8 mouse cellular contexts compared by ENCODE assay signal in the genomic region with DNA sequence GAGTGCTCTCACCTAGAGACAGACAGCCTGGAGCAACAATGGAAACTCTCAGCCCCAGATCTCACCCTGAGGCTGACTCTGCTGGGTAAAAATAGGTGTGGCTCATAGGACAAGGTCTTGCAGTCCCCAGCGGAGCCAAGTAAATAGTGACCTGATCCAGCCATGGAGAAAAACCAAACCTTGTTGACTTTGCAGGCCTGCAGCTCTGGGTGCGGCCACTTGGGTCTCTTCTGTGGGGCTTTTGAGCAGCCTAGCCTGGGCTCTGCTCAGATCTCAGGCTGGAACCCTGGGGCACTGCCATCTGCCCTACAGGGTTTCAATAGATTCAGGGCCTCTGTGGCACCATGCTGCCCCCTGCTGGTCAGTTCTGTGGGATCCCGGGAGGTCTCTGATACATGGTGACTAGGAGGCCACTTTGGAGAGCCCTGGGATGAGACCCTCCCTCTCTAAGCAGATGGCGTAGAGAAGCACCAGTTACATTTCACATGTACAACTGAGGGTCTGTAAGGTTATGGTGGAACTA. TPM values are rescaled to one million over a fixed set of nuclear protein-coding genes. Genes with fewer than 3 reads are reported as not detected.
DNase-seq lines count a peak whose midpoint lies in the region; ATAC-seq and TF ChIP-seq lines count a peak whose summit lies in the region.

No protein-coding gene starts in this region.

- TF ChIP-seq RAD21 in CH12.LX (IDR thresholded peaks at IDR 0.05; ENCODE audit: low read depth, low read length): peak; percentile 77

- peaks cover 2% of the 10 kb centered on the region for H3K9me3 ChIP-seq in CH12.LX (replicated peaks; ENCODE audit: low read length)
- H3K9me3 ChIP-seq in forebrain, embryonic 15.5 days: no peaks in the 10 kb centered on the region
- H3K9me3 ChIP-seq in liver, postnatal 0 days (ENCODE audit: low read length): no peaks in the 10 kb centered on the region

- no peak for TF ChIP-seq EP300 in CH12.LX (IDR thresholded peaks at IDR 0.05; ENCODE audit: low read length)
- TF ChIP-seq EP300 in liver, postnatal 0 days (IDR thresholded peaks at IDR 0.05; ENCODE audit: low read depth): no peak

- in situ Hi-C loops in CH12.LX (cut with MboI; ENCODE audit: low pct_ligation_motif_present, low pct_unique_long_range_greater_than_20kb, low sequenced_read_pairs): no loop called here

- no peak overlapping the region for H3K27ac ChIP-seq in CH12.LX (ENCODE audit: insufficient read depth, low read depth)
- H3K27ac ChIP-seq in forebrain, embryonic 15.5 days (replicated peaks): no peak overlapping the region
- H3K27ac ChIP-seq in liver, postnatal 0 days (ENCODE audit: low read depth): peak overlapping the region; percentile 86
- H3K27ac ChIP-seq in thymus, adult 2 months (ENCODE audit: control insufficient read depth, insufficient read depth, low read length): no peak overlapping the region

- H3K4me3 ChIP-seq in CH12.LX (replicated peaks in 1 of 3; ENCODE audit: low read depth in 2 of 3, low read length in 2 of 3, poor library complexity in 1 of 3): no peak overlapping the region
- H3K4me3 ChIP-seq in forebrain, embryonic 15.5 days: no peak overlapping the region
- no peak overlapping the region for H3K4me3 ChIP-seq in liver, postnatal 0 days (ENCODE audit: low read depth, low read length)
- H3K4me3 ChIP-seq in thymus, adult 2 months (ENCODE audit: control insufficient read depth, insufficient read depth, low read length): no peak overlapping the region

- peak; percentile 78 for ATAC-seq in forebrain, embryonic 15.5 days (replicated peaks)
- ATAC-seq in liver, postnatal 0 days: peak; percentile 92

- H3K79me2 ChIP-seq in CH12.LX (replicated peaks; ENCODE audit: control insufficient read depth, extremely low read depth, insufficient read depth, poor library complexity, severe bottlenecking): no peaks in the 10 kb centered on the region

- TF ChIP-seq POLR2A in CH12.LX (IDR thresholded peaks at IDR 0.05; ENCODE audit: low read depth, low read length): no peak
- TF ChIP-seq POLR2A in thymus, adult 2 months (IDR thresholded peaks at IDR 0.05; ENCODE audit: control insufficient read depth, extremely low read depth, insufficient read depth, low read length, poor library complexity): no peak

- peak; percentile 48 to 84; a peak in 3 of 4 replicates for TF ChIP-seq CTCF in CH12.LX (conservative IDR thresholded peaks at IDR 0.05 in 1 of 2, IDR thresholded peaks at IDR 0.05 in 1 of 2; ENCODE audit: low read depth in 2 of 2, low read length in 2 of 2)
- peak; percentile 88 for TF ChIP-seq CTCF in liver, postnatal 0 days (IDR thresholded peaks at IDR 0.05; ENCODE audit: low read depth)
- TF ChIP-seq CTCF in thymus, adult 2 months (IDR thresholded peaks at IDR 0.05; ENCODE audit: borderline replicate concordance, control insufficient read depth, extremely low read depth, insufficient read depth, low read length, poor library complexity): peak; percentile 73; the same call in 1 of the 2 replicates

- no peaks in the 10 kb centered on the region for H3K4me1 ChIP-seq in CH12.LX (ENCODE audit: control insufficient read depth in 1 of 2, insufficient read depth in 2 of 2)
- H3K4me1 ChIP-seq in forebrain, embryonic 15.5 days: no peaks in the 10 kb centered on the region
- peaks cover 5% of the 10 kb centered on the region for H3K4me1 ChIP-seq in liver, postnatal 0 days (ENCODE audit: insufficient read depth)
- H3K4me1 ChIP-seq in thymus, adult 2 months (replicated peaks; ENCODE audit: control insufficient read depth, insufficient read depth, low read length): no peaks in the 10 kb centered on the region

- no peaks in the 10 kb centered on the region for H3K36me3 ChIP-seq in CH12.LX (replicated peaks in 1 of 2; ENCODE audit: control insufficient read depth in 1 of 2, insufficient read depth in 1 of 2, low read length in 1 of 2)
- no peaks in the 10 kb centered on the region for H3K36me3 ChIP-seq in forebrain, embryonic 15.5 days
- no peaks in the 10 kb centered on the region for H3K36me3 ChIP-seq in liver, postnatal 0 days (replicated peaks; ENCODE audit: insufficient read depth, low read length)
- no peaks in the 10 kb centered on the region for H3K36me3 ChIP-seq in thymus, adult 2 months (ENCODE audit: control insufficient read depth, insufficient read depth, low read length)

- no peak overlapping the region for H3K4me2 ChIP-seq in CH12.LX (ENCODE audit: insufficient read depth, low read depth, poor library complexity, severe bottlenecking)
- no peak overlapping the region for H3K4me2 ChIP-seq in forebrain, embryonic 15.5 days (replicated peaks)
- no peak overlapping the region for H3K4me2 ChIP-seq in liver, postnatal 0 days (ENCODE audit: low read depth, low read length)

- intact Hi-C loops in heart, postnatal 14 days (cut with DNase I): loop anchor here (1.0 to 2.0 kb wide), 2 partner anchors 60 to 65 kb away; no protein-coding TSS in a partner anchor

- peak; percentile 51 for DNase-seq in CH12.LX (ENCODE audit: extremely low read depth)
- peak; percentile 95 for DNase-seq in cerebellum, adult 11 months
- DNase-seq in heart, postnatal 14 days: peak; percentile 90 to 95
- DNase-seq in large intestine, adult 2 months (ENCODE audit: low read depth, low spot score): peak; percentile 55
- peak; percentile 85 for DNase-seq in liver, postnatal 0 days
- peak; percentile 63 for DNase-seq in ovary, adult 18-20 months (ENCODE audit: low spot score)
- peak; percentile 60 for DNase-seq in thymus, adult 2 months

- H3K9ac ChIP-seq in CH12.LX (ENCODE audit: insufficient read depth, low read depth): no peak overlapping the region
- no peak overlapping the region for H3K9ac ChIP-seq in forebrain, embryonic 15.5 days (replicated peaks)
- H3K9ac ChIP-seq in liver, postnatal 0 days (replicated peaks): no peak overlapping the region

- peaks cover 54% of the 10 kb centered on the region for H3K27me3 ChIP-seq in CH12.LX (replicated peaks)
- no peaks in the 10 kb centered on the region for H3K27me3 ChIP-seq in forebrain, embryonic 15.5 days
- no peaks in the 10 kb centered on the region for H3K27me3 ChIP-seq in liver, postnatal 0 days (ENCODE audit: insufficient read depth, low read length)
- H3K27me3 ChIP-seq in thymus, adult 2 months (ENCODE audit: control insufficient read depth, insufficient read depth, low read length): no peaks in the 10 kb centered on the region

- dilution Hi-C loops in CH12.LX (cut with MboI; ENCODE audit: extremely low pct_ligation_motif_present, extremely low pct_unique_long_range_greater_than_20kb, low sequenced_read_pairs): no loop called here

- 46% methylated on average over 4 of the region's 4 CpGs for WGBS in forebrain, embryonic 15.5 days
- 25% methylated on average over 4 of the region's 4 CpGs for WGBS in large intestine, adult 2 months
- WGBS in liver, postnatal 0 days (ENCODE audit: insufficient replicate concordance): 38% methylated on average over 4 of the region's 4 CpGs
- WGBS in thymus, adult 2 months: 45% methylated on average over 4 of the region's 4 CpGs

TF ChIP-seq in CH12.LX, 34 proteins besides CTCF, POLR2A, EP300 and RAD21:
- TF ChIP-seq SMC3 (IDR thresholded peaks at IDR 0.05; ENCODE audit: low read depth, low read length) (peak; percentile 76), NRF1 (IDR thresholded peaks at IDR 0.05; ENCODE audit: low read depth, low read length) (no peak)

RNA-seq across cellular contexts. Expression of a gene that starts 28.7 kb away (rescaled TPM):
- total RNA-seq in CH12.LX (2012; rRNA removed) (0.08 and 0.13 TPM in 2 replicates), CH12.LX (2014; rRNA removed) (0.07 and 0.11 TPM in 2 replicates)
- not detected in 2 replicates for polyA plus RNA-seq in CH12.LX (2012; ENCODE audit: insufficient read length, low read depth)
- 29.0 and 35.6 TPM in 2 replicates for polyA plus RNA-seq in forebrain, embryonic 15.5 days (2015; fragmentation: Nextera tagmentation; extraction: Ambion mirVana)
- 1 to 10 TPM in 1 of 2 experiments, under 1 TPM in 1; 0.90 to 2.7 TPM for total RNA-seq in heart, postnatal 14 days (2021)
- polyA plus RNA-seq in large intestine, adult 2 months (2012; rRNA removed): 70.1 and 86.7 TPM in 2 replicates
- 104 and 114 TPM in 2 replicates for polyA plus RNA-seq in liver, postnatal 0 days (2015; fragmentation: Nextera tagmentation; extraction: Ambion mirVana)
- polyA plus RNA-seq in thymus, adult 2 months (2012; rRNA removed): 14.0 and 14.8 TPM in 2 replicates

RNA-seq across cellular contexts. Expression of a gene that starts 52.6 kb away (rescaled TPM):
- total RNA-seq in CH12.LX (2012; rRNA removed) (not detected in 2 replicates), CH12.LX (2014; rRNA removed) (not detected in 2 replicates)
- not detected in 2 replicates for polyA plus RNA-seq in CH12.LX (2012; ENCODE audit: insufficient read length, low read depth)
- polyA plus RNA-seq in forebrain, embryonic 15.5 days (2015; fragmentation: Nextera tagmentation; extraction: Ambion mirVana): 12.9 and 13.1 TPM in 2 replicates
- 10 to 100 TPM; 43.5 to 44.3 TPM for total RNA-seq in heart, postnatal 14 days (2021)
- polyA plus RNA-seq in large intestine, adult 2 months (2012; rRNA removed): 5.4 and 7.6 TPM in 2 replicates
- polyA plus RNA-seq in liver, postnatal 0 days (2015; fragmentation: Nextera tagmentation; extraction: Ambion mirVana): 22.4 and 45.6 TPM in 2 replicates
- 18.6 and 23.8 TPM in 2 replicates for polyA plus RNA-seq in thymus, adult 2 months (2012; rRNA removed)

Comparison
In these comparisons a context has a peak if more than half of its experiments do, and no peak if none do; other contexts are left out.
1. RNA of a gene that starts 28.7 kb away (polyA plus RNA-seq): 104 to 114 TPM in liver, postnatal 0 days, 70.1 to 86.7 TPM in large intestine, adult 2 months, 29.0 to 35.6 TPM in forebrain, embryonic 15.5 days and 14.0 to 14.8 TPM in thymus, adult 2 months; not detected in CH12.LX; every median in the first group is over 10 times any median in the second.
2. Peak in every context shown above with its lines, with median percentiles within 50 percentile points of each other: DNase-seq and CTCF ChIP-seq.